In the genomic region with DNA sequence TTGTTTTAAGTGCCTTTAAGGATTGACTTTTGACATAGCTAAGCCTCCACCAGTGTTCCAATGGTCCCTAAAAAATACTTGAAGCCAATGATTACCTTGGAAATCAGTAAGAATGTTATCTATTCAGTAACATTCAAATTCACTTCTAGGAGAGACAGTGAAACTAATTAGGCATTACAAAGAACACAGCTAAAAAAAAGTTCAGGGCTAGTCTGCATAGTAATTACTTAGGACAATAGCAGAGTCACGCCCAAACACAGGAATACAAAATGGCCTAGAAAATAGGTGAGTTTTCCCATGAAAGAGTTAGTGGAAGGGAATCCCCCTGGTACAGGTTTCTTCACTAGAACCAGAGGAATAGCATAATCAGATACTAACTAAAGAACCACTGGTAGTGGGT, we compare ENCODE assay signal across 26 mouse cellular contexts.
"Had no signal": no experiment of that assay in that cellular context is flagged by ENCODE, and none has a peak within 500 bp of the region (broad histone marks: within the 10 kb centered on the region; RNA-seq: fewer than 3 reads in every experiment).

No protein-coding gene starts in this region.

- H3K36me3 ChIP-seq: embryonic facial prominence, embryonic 10.5 days; embryonic facial prominence, embryonic 12.5 days; embryonic facial prominence, embryonic 13.5 days; embryonic facial prominence, embryonic 15.5 days; forebrain, embryonic 10.5 days; forebrain, embryonic 12.5 days; forebrain, embryonic 15.5 days; heart, embryonic 10.5 days had no signal

- DNase-seq: cerebellum, adult 9-11 months; cerebellum, postnatal 10 days; cerebellum, postnatal 14 days; cerebellum, postnatal 25 days; cerebellum, postnatal 36 days; embryo, embryonic 11 days; gastrocnemius, adult 2 months; gastrocnemius, postnatal 10 days; gastrocnemius, postnatal 14 days; gastrocnemius, postnatal 25 days; gastrocnemius, postnatal 36 days; heart, adult 11 months; heart, adult 18-20 months; heart, adult 2 months had no signal

- H3K4me2 ChIP-seq: embryonic facial prominence, embryonic 12.5 days; embryonic facial prominence, embryonic 13.5 days; embryonic facial prominence, embryonic 15.5 days; forebrain, embryonic 12.5 days; forebrain, embryonic 13.5 days; forebrain, embryonic 15.5 days had no signal

- H3K9me3 ChIP-seq: embryonic facial prominence, embryonic 10.5 days; embryonic facial prominence, embryonic 12.5 days; embryonic facial prominence, embryonic 13.5 days; embryonic facial prominence, embryonic 15.5 days; forebrain, embryonic 10.5 days; forebrain, embryonic 12.5 days; forebrain, embryonic 13.5 days; forebrain, embryonic 15.5 days had no signal

- H3K9ac ChIP-seq: embryonic facial prominence, embryonic 12.5 days; embryonic facial prominence, embryonic 13.5 days; embryonic facial prominence, embryonic 15.5 days; forebrain, embryonic 12.5 days; forebrain, embryonic 13.5 days; forebrain, embryonic 15.5 days had no signal

- H3K27me3 ChIP-seq: embryonic facial prominence, embryonic 12.5 days; embryonic facial prominence, embryonic 13.5 days; embryonic facial prominence, embryonic 15.5 days; forebrain, embryonic 12.5 days; forebrain, embryonic 13.5 days; forebrain, embryonic 15.5 days had no signal

- ATAC-seq: forebrain, embryonic 13.5 days; forebrain, embryonic 14.5 days; forebrain, embryonic 15.5 days; forebrain, embryonic 16.5 days had no signal

- H3K27ac ChIP-seq: embryonic facial prominence, embryonic 10.5 days; embryonic facial prominence, embryonic 12.5 days; embryonic facial prominence, embryonic 13.5 days; embryonic facial prominence, embryonic 15.5 days; forebrain, embryonic 10.5 days; forebrain, embryonic 12.5 days; forebrain, embryonic 13.5 days; forebrain, embryonic 15.5 days; gastrocnemius, adult 2 months; heart, adult 2 months; heart, embryonic 10.5 days had no signal

- H3K4me3 ChIP-seq: embryonic facial prominence, embryonic 10.5 days; embryonic facial prominence, embryonic 12.5 days; embryonic facial prominence, embryonic 13.5 days; embryonic facial prominence, embryonic 15.5 days; erythroblast, embryonic 14.5 days; forebrain, embryonic 10.5 days; forebrain, embryonic 12.5 days; forebrain, embryonic 13.5 days; forebrain, embryonic 15.5 days; gastrocnemius, adult 2 months; heart, adult 2 months; heart, embryonic 10.5 days had no signal

- H3K4me1 ChIP-seq: embryonic facial prominence, embryonic 10.5 days; embryonic facial prominence, embryonic 12.5 days; embryonic facial prominence, embryonic 13.5 days; embryonic facial prominence, embryonic 15.5 days; forebrain, embryonic 10.5 days; forebrain, embryonic 12.5 days; forebrain, embryonic 13.5 days; forebrain, embryonic 15.5 days; heart, embryonic 10.5 days had no signal
